Mouse (Mus musculus): ENCODE measurements around the gene Abhd10. TPM values are rescaled to one million over a fixed set of nuclear protein-coding genes. Genes with fewer than 3 reads are reported as not detected.

Abhd10 gene
- total RNA-seq, 2 experiments from 2014 or later = 15.2 to 17.9 TPM

DNA sequence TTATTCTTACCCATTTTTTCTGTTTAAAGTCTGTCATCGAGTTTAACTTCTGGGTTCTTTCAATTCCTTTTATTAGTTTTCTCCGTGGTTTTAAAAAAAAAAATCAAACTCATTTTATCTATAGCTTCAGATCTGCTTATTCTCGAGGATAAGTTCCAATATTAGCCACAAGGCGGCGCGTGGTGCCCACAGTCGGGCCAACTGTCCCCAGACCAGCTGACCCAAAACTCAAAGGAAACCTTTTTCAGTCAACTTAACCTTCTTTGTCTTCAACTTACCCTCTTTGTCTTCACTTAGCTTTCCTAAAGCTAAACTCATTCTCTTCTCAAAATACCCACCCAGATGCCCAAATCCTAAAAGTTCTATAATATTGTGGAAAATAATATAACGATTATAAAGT lies 57.9 kb downstream of the Abhd10 start:
- peak; percentile 53 to 72 for DNase-seq
- intact Hi-C loops (cut with DNase I) = loop anchor here (1.0 to 10.0 kb wide), 3 partner anchors 110 to 337 kb away; no protein-coding TSS in a partner anchor

Other genes with a start within 250 kb of the Abhd10 start
- not detected for gene Gm609, start 250.0 kb downstream of the Abhd10 start, total RNA-seq (2021)
- gene Gm17783, start 210.9 kb downstream of the Abhd10 start, total RNA-seq (2021) = not detected
- gene Slc9c1, start 207.6 kb downstream of the Abhd10 start, total RNA-seq (2021) = not detected
- under 1 TPM; 0.22 to 0.25 TPM for gene Gcsam, start 132.6 kb downstream of the Abhd10 start, total RNA-seq (2021)
- not detected for gene BC016579, start 88.9 kb downstream of the Abhd10 start, total RNA-seq (2021)
- gene Tmprss7, start 49.3 kb downstream of the Abhd10 start, total RNA-seq (2021) = not detected
- gene Tagln3, start 18.3 kb downstream of the Abhd10 start, total RNA-seq (2021) = under 1 TPM; 0.43 to 0.64 TPM
- 10 to 100 TPM; 14.8 to 16.4 TPM for gene Phldb2, start 210.6 kb upstream of the Abhd10 start, total RNA-seq (2021)